Mouse (Mus musculus) spleen, adult 2 months (tissue): Measurements from ENCODE around the gene 4930426L09Rik.

Experiments
- CTCF ChIP-seq: fragments of 200-500 bp; IDR thresholded peaks from 2 replicates; pipeline ENCODE4 v1.5.1; 2011; ENCODE audit warnings: mild to moderate bottlenecking, inconsistent platforms; ENCODE audit not compliant: insufficient read depth, insufficient read length, insufficient replicate concordance; ENCODE audit errors: extremely low read depth
- POLR2A ChIP-seq: fragments of 200-500 bp; IDR thresholded peaks from 2 replicates; pipeline ENCODE4 v1.6.1; 2011; ENCODE audit warnings: low read depth, low read length, inconsistent platforms

DNA sequence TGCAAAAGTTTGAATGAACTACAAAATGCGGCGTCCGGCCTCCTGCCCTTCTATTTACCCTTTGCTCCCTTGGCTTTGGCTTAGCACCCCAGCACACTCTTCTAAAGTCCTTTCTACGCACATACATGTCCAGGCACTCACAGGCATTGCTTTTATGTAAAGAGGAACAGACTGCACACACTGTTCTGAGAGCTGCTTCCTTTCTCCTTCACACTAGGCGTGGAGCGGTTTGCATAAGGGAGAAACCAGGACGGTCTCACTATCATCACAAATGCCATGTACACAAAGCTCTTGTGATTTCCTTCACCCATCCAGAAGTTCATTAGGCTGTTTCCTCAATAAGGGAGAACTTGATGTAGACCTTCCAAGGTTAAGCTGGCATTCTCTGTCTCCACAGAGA, 8.0 kb downstream of the 4930426L09Rik start:
- TF ChIP-seq CTCF (no peak), POLR2A (no peak)
